Mouse (Mus musculus) erythroblast, embryonic 14.5 days (primary cell): ENCODE results near the gene H3f3a.

Experiments
- GATA1 ChIP-seq: IDR thresholded peaks from 2 replicates; pipeline ENCODE4 v1.6.1; 2012; ENCODE audit warnings: low read length, inconsistent platforms, mixed read lengths
- TAL1 ChIP-seq: IDR thresholded peaks from 3 replicates; pipeline ENCODE4 v1.6.1; 2012; ENCODE audit warnings: low read length, inconsistent platforms, mixed read lengths

- TF ChIP-seq GATA1 (no peak), TAL1 (no peak)
Observed at GRCm38 (mm10) chr1:180763307-180763706, 50.4 kb downstream of the H3f3a start.
